Mouse (Mus musculus) neural tube, embryonic 10.5 days (tissue): ENCODE data around the gene Zswim4.
A peak's percentile ranks its signal among the peaks of the same experiment; 100 is the strongest.

Experiments
- DNase-seq: peaks from one replicate; pipeline ENCODE4 v3.0.0-alpha.2; 2017; ENCODE audit warnings: low spot score; ENCODE audit errors: extremely low spot score

Zswim4 gene

DNA sequence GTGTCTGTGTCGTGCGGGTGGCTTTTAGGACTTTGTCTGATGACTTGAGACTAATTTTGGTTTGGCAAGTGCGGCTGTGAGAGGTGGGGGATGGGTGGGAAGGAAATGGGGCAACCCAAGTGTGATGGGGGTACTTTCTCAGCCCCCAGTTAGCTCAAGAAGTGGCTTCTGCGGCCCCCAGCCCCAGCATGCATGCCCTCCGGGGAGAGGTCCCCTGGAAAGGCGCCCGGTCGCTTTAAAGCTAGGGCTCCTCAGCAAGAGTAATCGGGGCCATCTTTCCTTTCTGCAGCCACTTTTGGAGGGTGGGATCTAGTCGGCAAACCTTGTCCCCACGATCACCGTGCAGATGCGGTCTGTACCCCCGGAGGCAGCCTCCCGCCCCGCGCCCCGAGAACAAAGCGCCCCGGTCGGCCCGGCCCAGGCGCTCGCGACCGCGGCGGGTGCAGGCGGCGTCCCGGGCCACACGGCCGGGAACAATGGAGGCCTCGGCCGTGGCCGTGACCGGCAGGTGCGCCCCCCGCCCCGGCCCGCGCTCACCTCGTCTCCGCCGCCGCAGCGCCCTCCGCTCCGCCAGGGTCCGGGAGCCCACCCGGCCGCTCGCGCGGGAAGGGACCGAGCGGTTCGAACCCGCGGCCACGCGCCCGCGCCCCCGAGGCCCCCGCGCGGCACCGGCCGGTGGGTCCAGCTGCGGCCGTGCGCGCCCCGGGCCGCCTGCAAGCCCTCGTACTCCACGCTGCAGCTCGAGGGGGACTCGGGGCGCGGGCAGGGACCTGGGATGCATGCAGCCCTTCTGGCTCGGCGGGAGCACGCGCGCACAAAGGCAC lies 53.4 kb downstream of the Zswim4 start:
- peak; percentile 74 for DNase-seq

DNA sequence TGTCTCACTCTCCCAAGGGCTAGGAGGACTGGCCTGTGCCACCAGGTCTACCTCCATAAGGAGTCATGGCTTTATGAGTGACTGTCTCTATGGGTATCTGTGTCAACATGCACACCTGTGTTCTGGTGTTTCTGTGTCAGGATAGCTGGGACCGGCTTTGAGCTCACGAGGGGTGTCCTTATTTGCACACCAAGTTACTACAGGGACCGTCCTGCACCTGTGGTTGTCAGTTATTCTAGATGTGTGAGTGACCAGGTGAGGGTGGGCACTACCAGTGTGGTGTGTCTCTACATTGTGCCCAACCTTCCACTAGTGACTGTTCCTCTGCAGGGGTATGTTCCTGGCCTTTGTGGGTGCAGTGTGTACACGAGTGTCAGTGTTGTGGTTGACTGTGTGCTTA lies 54.0 kb downstream of the Zswim4 start:
- no peak for DNase-seq

DNA sequence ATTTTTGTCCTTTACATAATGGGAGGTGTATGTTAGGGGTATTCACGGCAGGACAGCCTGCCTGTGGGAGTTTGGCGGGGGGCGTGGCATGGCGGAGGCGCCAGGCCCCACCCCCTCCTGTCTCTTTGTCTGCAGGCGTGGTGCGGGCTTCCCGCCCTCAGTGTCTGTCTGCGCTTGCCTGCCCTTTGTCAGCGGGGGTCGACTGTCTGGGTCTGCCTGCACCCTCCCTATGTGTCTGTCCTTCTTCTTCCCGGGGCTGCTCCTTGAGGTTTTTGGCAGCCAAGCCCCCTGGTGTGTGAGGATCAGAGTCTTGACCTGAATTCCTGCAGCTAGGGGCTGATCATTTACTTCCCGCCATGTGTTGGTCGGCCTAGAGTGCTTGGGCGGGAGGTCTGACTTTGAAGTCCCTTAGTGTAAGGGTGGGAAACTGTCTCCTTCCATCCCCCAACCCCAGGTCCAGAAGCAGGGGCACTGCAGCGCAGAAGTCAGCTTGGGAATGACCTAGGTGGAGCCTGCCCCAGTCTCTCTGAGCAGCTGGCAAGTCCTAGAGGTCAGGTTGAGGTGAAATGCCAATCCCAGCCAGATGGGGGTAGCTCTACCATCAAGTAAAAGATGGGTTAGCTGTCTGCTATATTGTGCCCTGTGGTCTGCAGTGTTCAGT lies 56.2 kb downstream of the Zswim4 start:
- peak; percentile 89 for DNase-seq

DNA sequence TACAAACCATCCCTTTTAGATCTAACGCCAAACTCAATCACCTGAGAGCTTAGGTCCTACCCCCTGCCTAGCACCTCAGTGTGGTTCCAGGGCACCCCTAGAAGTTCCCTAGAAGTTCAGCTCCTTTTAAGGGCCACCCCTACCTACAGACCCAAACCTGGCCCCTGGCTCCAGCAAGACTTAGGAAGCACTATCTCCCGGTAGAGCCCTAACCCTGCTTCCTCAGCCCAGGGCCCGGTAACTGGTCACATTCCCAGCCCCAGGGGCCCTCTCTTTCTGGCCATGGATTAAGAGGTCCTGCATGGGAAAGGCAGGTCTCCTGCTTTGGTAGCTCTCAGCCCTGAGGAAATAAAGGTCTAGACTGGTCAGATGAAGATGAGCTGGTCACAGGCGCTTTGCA lies 56.9 kb downstream of the Zswim4 start:
- DNase-seq = peak; percentile 53

DNA sequence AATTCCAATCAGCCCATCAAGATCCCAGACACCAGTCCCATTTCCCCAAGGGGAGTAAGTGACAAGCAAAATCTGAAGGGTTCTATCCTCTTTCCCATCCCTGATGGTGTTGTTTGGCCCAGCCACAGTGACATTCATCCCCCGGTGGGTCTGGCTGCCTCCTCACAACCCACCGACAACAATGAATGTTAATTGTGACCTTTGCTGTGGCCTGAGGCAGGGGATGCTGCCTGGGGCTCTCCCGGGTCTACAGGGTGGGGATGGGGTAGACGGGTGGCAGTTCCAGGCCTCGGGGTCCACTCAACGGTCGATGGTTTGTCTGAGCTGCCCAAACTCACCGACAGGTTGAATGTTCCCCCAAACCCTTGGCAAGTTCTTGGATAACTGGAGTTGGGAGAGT lies 58.3 kb downstream of the Zswim4 start:
- DNase-seq = no peak

DNA sequence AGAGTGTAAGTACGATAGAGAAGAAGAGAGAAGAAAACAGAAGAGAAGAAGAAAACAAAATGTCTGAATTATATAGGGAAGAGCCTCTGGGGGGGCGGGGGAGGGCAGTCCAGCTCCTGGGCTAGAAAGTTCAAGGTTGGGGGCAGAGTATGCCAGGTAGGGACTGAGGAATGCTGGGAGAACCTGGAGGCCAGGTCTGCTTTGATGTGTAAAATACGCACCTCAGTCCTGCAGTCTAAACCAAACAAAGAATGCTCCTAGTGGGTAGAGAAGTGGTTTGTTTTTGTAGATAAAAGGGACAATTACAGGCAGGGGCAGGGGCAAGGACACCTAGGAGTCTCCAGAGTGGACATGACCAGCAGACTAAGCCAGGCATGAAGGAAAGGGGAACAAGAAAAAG lies 59.5 kb downstream of the Zswim4 start:
- DNase-seq = no peak

DNA sequence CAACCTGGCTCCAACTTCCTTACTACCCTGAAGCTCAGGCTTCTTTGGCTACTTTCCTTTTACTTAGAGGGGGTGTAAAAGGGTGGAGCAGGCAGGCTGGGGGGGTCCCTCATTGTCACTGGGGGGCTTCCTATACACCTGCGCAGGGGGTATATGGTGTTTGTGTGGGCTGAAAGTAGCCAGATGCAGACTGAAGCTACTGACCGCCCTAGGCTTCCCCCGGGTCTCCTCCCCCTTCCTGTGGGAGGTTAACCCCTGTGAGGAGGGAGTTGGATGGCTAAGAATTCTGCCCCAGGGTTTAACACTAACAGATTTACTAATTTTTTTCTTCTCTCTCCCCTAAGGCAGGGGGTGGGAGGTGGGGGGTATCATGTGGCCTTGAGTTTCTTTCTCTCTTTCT lies 60.3 kb downstream of the Zswim4 start:
- DNase-seq = no peak

DNA sequence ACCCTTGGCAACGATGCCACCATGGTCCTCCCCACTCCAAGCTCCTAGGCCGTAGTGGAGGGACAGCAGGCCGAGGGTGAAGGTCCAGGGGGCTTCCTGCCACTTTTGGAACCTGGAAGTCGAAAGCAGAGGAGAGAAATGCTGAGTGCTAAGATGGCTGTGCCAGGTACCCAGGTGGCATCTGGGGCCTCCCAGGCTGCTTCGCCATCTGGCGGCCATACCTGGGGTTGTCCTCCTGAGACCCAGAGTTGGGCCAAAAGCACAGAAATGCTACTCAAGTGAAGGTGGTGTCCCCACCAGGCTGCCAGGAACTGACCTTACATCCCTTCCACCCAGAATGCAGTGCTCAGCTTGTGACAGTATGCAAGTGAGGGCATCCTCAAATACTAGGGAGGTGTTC lies 63.0 kb downstream of the Zswim4 start:
- no peak for DNase-seq

DNA sequence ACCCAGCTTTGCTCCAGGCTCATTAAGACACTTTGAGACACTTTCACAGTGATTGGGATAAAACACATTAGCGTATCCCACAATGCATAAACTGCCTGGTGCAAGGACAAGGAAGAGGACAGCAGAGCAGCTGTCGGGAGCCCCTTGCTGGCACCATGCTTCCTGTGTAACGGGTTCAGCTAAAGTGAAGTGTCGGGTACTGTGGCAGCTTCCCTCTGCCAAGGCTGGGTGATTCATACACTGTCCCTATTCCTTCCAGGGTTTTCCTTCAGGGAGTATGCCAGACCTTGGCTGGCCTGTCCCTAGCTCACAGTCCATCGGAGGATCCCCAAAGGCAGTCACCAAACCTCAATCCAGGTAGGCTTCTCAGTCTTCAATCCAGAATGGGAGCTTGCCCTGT lies 66.8 kb downstream of the Zswim4 start:
- no peak for DNase-seq

DNA sequence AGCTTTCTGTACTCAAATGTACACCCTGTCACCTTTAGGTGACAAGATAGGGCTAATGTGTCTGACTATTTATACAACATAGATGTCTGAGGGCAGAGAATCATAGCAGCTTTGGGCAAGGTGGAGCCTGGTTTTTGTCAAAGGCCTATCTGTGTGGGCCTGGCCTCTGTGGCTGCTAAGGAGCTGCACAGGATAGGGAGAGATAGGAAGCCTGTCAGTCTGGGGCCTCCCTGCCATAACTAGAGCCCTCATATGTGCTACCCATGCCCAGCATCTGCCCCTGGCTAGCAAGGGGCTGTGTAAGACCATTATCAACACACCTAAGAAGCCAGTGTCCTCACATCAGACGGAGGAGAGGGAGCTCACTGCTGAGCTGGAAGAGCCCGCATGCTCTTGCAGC lies 69.2 kb downstream of the Zswim4 start:
- no peak for DNase-seq
